Mouse (Mus musculus): ENCODE data around the gene Med4. TPM values are rescaled to one million over a fixed set of nuclear protein-coding genes. Genes with fewer than 3 reads are reported as not detected.
A peak's percentile ranks its signal among the peaks of the same experiment; 100 is the strongest.

Med4 gene
- polyA plus RNA-seq, 1 experiment from 2014 or later, result 66.5 TPM

DNA sequence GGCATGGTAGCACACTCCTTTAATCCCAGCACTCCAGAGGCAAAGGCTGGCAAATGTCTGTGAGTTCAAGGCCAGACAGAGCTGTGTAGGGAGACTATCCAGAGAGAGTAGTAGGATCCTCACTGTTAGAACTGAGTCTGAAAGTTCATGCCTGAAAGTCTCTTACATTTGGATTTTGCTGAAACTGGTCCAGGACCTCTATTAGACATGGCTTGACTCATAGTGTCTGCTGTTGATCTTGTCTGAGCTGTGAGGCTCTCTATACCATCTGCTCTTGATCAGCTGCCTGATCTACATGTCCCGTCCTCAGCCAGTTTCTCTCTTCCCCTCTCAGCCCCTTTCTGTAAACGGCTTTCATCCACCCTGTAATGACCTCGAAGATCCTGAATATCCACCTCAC lies 31.5 kb upstream of the Med4 start:
- Histone ChIP-seq H3K4me2 (ENCODE audit: low read length) (no peak overlapping the region), H3K4me3 (replicated peaks; ENCODE audit: low read depth, low read length) (no peak overlapping the region), H3K36me3 (ENCODE audit: insufficient read depth, low read length) (no peaks in the 10 kb centered on the region), H3K9ac (ENCODE audit: low read depth, low read length) (no peak overlapping the region), H3K9me3 (replicated peaks; ENCODE audit: low read length) (no peaks in the 10 kb centered on the region), H3K27me3 (ENCODE audit: insufficient read depth, low read length) (no peaks in the 10 kb centered on the region), H3K4me1 (replicated peaks; ENCODE audit: insufficient read depth, low read length) (peaks cover 9% of the 10 kb centered on the region; the same call in 1 of the 2 replicates), H3K27ac (no peak overlapping the region)
- ATAC-seq (replicated peaks; ENCODE audit: low FRiP score, low read depth), result no peak
- TF ChIP-seq CTCF (IDR thresholded peaks at IDR 0.05; ENCODE audit: low read depth), result no peak
- no peak for DNase-seq (ENCODE audit: low spot score)
- 77% methylated on average over 3 of the region's 3 CpGs for WGBS

DNA sequence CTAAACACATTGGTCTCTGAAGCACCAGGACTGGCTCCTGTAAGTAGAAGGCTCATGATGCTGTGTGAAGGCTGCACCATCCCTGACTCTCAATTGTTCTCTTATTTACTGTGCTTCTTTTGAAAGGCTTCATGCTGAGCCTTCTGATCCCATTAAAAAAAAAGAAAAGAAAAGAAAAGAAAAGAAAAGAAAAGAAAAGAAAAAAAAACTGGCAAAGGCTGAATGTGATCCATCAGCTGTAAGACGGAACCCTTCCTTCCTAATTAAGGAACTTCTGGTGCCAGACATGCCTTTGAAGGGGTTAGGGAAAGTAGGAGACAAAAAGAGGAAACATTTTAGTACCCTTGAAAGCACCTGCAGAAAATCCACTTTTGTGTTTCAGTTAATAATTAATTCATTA lies 30.1 kb upstream of the Med4 start:
- 70% methylated on average over 1 of the region's 1 CpGs for WGBS
- Histone ChIP-seq H3K9ac (ENCODE audit: low read depth, low read length) (no peak overlapping the region), H3K27me3 (ENCODE audit: insufficient read depth, low read length) (no peaks in the 10 kb centered on the region), H3K4me3 (replicated peaks; ENCODE audit: low read depth, low read length) (no peak overlapping the region), H3K36me3 (ENCODE audit: insufficient read depth, low read length) (no peaks in the 10 kb centered on the region), H3K4me1 (replicated peaks; ENCODE audit: insufficient read depth, low read length) (no peaks in the 10 kb centered on the region), H3K4me2 (ENCODE audit: low read length) (no peak overlapping the region), H3K27ac (no peak overlapping the region), H3K9me3 (replicated peaks; ENCODE audit: low read length) (no peaks in the 10 kb centered on the region)
- ATAC-seq (replicated peaks; ENCODE audit: low FRiP score, low read depth) (no peak), DNase-seq (ENCODE audit: low spot score) (no peak)
- no peak for TF ChIP-seq CTCF (IDR thresholded peaks at IDR 0.05; ENCODE audit: low read depth)

GRCm38 (mm10) chr14:73483516-73484229 lies 26.2 kb upstream of the Med4 start:
- no peaks in the 10 kb centered on the region for H3K4me1 ChIP-seq (replicated peaks; ENCODE audit: insufficient read depth, low read length)
- ATAC-seq (replicated peaks; ENCODE audit: low FRiP score, low read depth), result no peak
- TF ChIP-seq CTCF (IDR thresholded peaks at IDR 0.05; ENCODE audit: low read depth), result no peak
- H3K4me2 ChIP-seq (ENCODE audit: low read length), result no peak overlapping the region
- no peaks in the 10 kb centered on the region for H3K36me3 ChIP-seq (ENCODE audit: insufficient read depth, low read length)
- DNase-seq (ENCODE audit: low spot score), result no peak
- no peak overlapping the region for H3K4me3 ChIP-seq (replicated peaks; ENCODE audit: low read depth, low read length)
- no peak overlapping the region for H3K27ac ChIP-seq
- H3K9ac ChIP-seq (ENCODE audit: low read depth, low read length), result no peak overlapping the region
- no peaks in the 10 kb centered on the region for H3K27me3 ChIP-seq (ENCODE audit: insufficient read depth, low read length)
- no peaks in the 10 kb centered on the region for H3K9me3 ChIP-seq (replicated peaks; ENCODE audit: low read length)
- WGBS, result 39% methylated on average over 5 of the region's 5 CpGs

- TF ChIP-seq CTCF (IDR thresholded peaks at IDR 0.05; ENCODE audit: low read depth), result peak; percentile 22; the same call in 1 of the 2 replicates
- no peak for ATAC-seq (replicated peaks; ENCODE audit: low FRiP score, low read depth)
- H3K9ac ChIP-seq (ENCODE audit: low read depth, low read length), result no peak overlapping the region
- H3K27me3 ChIP-seq (ENCODE audit: insufficient read depth, low read length), result no peaks in the 10 kb centered on the region
- 77% methylated on average over 3 of the region's 3 CpGs for WGBS
- no peaks in the 10 kb centered on the region for H3K9me3 ChIP-seq (replicated peaks; ENCODE audit: low read length)
- no peaks in the 10 kb centered on the region for H3K4me1 ChIP-seq (replicated peaks; ENCODE audit: insufficient read depth, low read length)
- H3K27ac ChIP-seq, result no peak overlapping the region
- no peak for DNase-seq (ENCODE audit: low spot score)
- H3K36me3 ChIP-seq (ENCODE audit: insufficient read depth, low read length), result no peaks in the 10 kb centered on the region
- no peak overlapping the region for H3K4me2 ChIP-seq (ENCODE audit: low read length)
- no peak overlapping the region for H3K4me3 ChIP-seq (replicated peaks; ENCODE audit: low read depth, low read length)
These were observed 25.3 kb upstream of the Med4 start for GRCm38 (mm10) chr14:73484366-73485110.

DNA sequence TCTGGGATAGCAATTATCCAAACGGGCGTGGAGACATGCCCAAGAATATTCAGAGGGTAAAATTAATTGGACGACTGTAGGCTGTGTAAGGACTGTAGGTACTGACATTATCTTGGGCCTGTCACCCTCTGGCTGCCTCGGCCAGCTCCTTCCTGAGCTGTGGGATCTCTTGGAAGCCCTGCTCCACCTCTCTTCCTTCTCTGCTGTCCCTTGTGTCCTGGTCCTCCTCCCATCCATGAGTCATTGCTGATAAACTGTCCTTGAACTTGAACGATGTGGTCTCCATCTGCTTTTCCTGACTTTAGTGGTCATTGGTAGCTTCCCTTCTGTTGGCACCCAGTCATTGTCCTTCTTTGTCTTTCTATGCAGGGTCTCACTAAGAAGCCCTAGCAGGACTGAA lies 23.2 kb upstream of the Med4 start:
- Histone ChIP-seq H3K36me3 (ENCODE audit: insufficient read depth, low read length) (no peaks in the 10 kb centered on the region), H3K27me3 (ENCODE audit: insufficient read depth, low read length) (no peaks in the 10 kb centered on the region), H3K9me3 (replicated peaks; ENCODE audit: low read length) (no peaks in the 10 kb centered on the region), H3K4me1 (replicated peaks; ENCODE audit: insufficient read depth, low read length) (no peaks in the 10 kb centered on the region), H3K4me3 (replicated peaks; ENCODE audit: low read depth, low read length) (no peak overlapping the region), H3K9ac (ENCODE audit: low read depth, low read length) (no peak overlapping the region), H3K4me2 (ENCODE audit: low read length) (no peak overlapping the region), H3K27ac (no peak overlapping the region)
- TF ChIP-seq CTCF (IDR thresholded peaks at IDR 0.05; ENCODE audit: low read depth), result no peak
- no peak for DNase-seq (ENCODE audit: low spot score)
- WGBS, result 66% methylated on average over 5 of the region's 5 CpGs
- ATAC-seq (replicated peaks; ENCODE audit: low FRiP score, low read depth), result no peak

- DNase-seq (ENCODE audit: low spot score), result no peak
- Histone ChIP-seq H3K4me1 (replicated peaks; ENCODE audit: insufficient read depth, low read length) (no peaks in the 10 kb centered on the region), H3K27ac (no peak overlapping the region), H3K9me3 (replicated peaks; ENCODE audit: low read length) (no peaks in the 10 kb centered on the region), H3K36me3 (ENCODE audit: insufficient read depth, low read length) (no peaks in the 10 kb centered on the region), H3K9ac (ENCODE audit: low read depth, low read length) (no peak overlapping the region), H3K27me3 (ENCODE audit: insufficient read depth, low read length) (no peaks in the 10 kb centered on the region), H3K4me2 (ENCODE audit: low read length) (no peak overlapping the region), H3K4me3 (replicated peaks; ENCODE audit: low read depth, low read length) (no peak overlapping the region)
- 93% methylated on average over 6 of the region's 6 CpGs for WGBS
- ATAC-seq (replicated peaks; ENCODE audit: low FRiP score, low read depth), result no peak
- TF ChIP-seq CTCF (IDR thresholded peaks at IDR 0.05; ENCODE audit: low read depth), result no peak
These were observed 16.5 kb upstream of the Med4 start for GRCm38 (mm10) chr14:73493356-73493755.
